Mouse (Mus musculus) CD4-positive, CD25-positive, alpha-beta regulatory T cell, adult 4 months (primary cell): ENCODE results near the gene Isx. TPM values are rescaled to one million over a fixed set of nuclear protein-coding genes. Genes with fewer than 3 reads are reported as not detected.

Source experiments
- ATAC-seq: one replicate; pipeline ENCODE4 v1.8.0; 2017
- polyA plus RNA-seq, 2 experiments: library from polyadenylated mRNA; unstranded; fragments of 100-300 nt; shearing (Covaris generic); gene quantifications; one replicate each; pipeline ENCODE4 v1.2.1; 2017

The Isx gene
- polyA plus RNA-seq, 2 experiments from 2014 or later = not detected

- no peak for ATAC-seq
Observed at GRCm38 (mm10) chr8:74901765-74902164, 28.8 kb downstream of the Isx start.

- ATAC-seq = no peak
Observed at GRCm38 (mm10) chr8:74903054-74903842, 30.3 kb downstream of the Isx start.

DNA sequence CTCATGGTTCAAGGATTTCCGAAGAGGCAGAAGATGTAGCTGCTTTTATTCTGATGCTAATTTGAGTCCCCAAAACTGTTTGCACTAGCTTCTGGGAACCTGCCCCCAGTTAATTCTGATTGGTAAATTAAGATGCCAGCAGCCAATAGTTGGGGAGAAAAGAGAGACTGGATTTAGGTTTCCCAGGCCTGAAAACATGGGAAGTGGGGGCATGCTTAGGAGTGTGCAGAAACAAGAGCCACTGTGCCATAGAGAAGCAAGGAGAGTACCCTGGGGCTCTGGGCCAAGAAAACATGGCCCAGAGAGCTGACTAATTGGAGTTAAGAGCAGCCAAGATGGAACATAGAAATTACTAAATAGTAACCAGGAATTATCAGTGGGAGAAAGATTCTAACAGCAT, 33.4 kb downstream of the Isx start:
- no peak for ATAC-seq

- ATAC-seq = no peak
Observed at GRCm38 (mm10) chr8:74910708-74911107, 37.7 kb downstream of the Isx start.

DNA sequence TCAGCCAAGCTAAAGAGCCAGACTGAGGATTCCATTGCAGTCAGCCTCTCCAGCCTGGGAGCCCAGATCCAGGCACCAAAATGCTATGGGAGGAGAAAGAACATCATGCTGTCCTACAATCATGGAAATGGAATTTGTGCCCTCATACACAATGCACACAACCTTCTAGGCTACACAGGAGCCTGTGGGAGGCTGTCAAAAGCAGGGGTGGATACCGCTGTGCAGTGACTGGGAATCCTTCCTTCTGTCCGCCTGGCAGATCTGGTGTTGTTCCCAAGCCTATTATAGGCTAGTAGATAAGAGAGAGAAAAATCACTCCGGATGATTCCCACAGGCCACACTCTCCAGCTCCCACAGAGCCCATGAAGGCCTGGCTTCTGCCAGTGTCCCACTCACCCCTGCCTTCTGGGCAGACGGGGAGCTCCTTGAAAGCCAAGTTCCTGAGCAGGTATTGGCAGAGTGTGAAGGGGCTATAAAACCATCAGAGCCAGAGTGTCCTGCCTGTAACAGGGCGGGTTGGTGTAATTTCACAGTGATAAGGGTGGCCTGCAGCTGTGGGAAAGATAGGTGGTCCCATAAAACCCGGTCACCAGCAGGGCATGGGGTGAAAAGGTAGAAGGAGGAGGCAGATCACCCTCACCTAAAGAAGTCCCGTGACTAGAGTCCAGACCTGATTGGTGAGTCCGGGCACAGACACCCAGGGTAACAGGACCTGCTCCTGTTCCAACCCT, 47.9 kb downstream of the Isx start:
- no peak for ATAC-seq

DNA sequence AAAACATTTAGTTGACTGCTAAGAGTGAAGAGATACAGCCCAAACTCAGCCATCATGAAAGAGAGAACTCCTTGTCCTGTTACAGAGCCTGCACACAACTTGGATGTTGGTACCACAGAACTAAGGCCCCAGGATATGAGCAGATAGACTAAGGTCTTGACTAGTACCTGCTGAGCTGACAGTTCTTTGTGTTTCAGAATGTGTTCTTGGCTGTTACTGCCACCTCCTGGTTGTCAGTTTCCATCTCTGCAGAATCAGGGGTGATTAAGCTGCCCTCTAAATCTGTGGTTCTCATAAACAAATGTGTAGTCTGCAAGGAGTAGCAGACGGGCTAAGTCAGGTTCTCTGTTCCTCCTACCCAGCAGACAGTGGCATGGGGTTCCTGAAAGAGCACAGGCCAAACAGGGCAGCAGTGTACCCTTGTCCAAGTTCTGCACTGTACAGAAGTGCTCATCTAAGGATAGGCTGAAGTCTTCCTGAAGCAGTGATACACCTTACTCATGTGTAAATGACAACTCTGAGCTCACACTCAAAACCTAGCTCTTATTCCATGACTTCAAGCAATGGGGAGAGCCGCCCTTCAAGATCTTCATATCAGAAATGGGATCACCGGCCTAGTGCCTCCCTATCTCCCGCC, 49.0 kb downstream of the Isx start:
- ATAC-seq = no peak

DNA sequence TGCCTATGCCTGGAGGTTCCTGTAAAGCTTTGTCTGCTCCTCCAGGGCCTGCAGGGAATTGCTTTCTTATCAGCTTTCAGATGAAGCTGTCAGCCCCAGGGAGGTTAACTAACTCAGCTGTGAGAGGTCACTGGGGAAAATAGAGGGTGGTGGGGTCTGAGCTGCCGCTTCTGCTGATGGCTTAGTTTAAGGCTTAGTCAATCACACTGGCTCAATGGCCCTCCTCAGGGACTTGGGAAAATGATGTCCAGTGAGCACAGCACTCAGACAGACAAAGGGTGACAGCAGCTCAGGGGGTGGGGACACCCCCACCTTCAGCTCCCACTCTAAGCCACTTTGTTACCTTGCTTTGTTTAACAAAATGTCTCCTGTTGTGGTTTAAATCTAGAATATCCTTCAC, 55.0 kb downstream of the Isx start:
- ATAC-seq = no peak

- ATAC-seq = no peak
Observed at GRCm38 (mm10) chr8:74930731-74931130, 57.8 kb downstream of the Isx start.

DNA sequence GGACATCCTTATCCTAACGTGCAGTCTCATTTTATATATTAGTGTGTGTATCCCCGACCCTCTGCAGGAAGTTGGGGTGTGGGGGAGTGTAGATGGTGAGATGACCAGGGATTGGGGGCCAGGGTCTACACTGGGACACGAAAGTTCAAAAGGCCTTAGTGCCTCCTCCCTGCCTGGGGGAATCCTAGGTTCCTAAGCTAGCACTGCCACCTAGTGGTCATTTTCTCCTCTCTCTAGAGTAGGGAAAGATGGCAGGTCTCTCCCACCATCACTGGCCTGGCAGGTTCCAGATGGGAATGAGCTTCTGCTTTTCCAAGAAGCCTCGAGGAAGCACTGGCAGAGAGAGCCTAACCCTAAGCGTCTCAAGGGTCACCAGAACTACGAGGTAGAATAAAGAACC, 62.3 kb downstream of the Isx start:
- ATAC-seq = no peak

- no peak for ATAC-seq
Observed at GRCm38 (mm10) chr8:74936656-74937055, 63.7 kb downstream of the Isx start.

DNA sequence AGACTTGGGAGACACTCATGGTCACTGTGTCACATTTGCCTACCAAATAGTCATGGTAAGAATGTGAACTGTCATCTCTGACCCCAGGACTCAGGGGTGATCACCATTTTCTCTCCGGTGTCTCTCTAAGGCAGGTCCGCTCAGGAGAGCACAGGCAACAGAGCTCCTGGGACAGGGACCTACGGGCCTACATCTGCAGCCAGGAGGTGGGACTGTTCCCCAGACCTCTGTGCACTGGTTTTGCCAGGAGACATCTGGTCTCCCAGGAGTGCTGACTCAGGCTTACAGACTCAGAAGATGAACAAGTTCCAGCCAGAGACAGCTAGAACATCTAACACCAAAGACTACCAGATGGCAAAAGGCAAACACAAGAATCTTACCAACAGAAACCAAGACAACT, 69.1 kb downstream of the Isx start:
- no peak for ATAC-seq

Other genes with a start within 250 kb of the Isx start
- 10 to 100 TPM; 34.7 to 52.0 TPM for gene Hmgxb4, start 120.2 kb downstream of the Isx start, polyA plus RNA-seq
- gene Tom1, start 160.5 kb downstream of the Isx start, polyA plus RNA-seq = 10 to 100 TPM; 14.1 to 14.6 TPM
- 10 to 100 TPM in 1 of 2 experiments, 1 to 10 TPM in 1; 3.9 to 13.8 TPM for gene Hmox1, start 220.4 kb downstream of the Isx start, polyA plus RNA-seq
- 10 to 100 TPM; 32.9 to 59.3 TPM for gene Mcm5, start 236.4 kb downstream of the Isx start, polyA plus RNA-seq